Mouse (Mus musculus) brain, embryonic 14.5 days (tissue): ENCODE measurements around the gene Zfp462.

ENCODE experiments used
- CTCF ChIP-seq: fragments of 200-500 bp; IDR thresholded peaks from 2 replicates; pipeline ENCODE4 v1.5.1; 2012; ENCODE audit warnings: inconsistent platforms, mild to moderate bottlenecking, moderate library complexity, borderline replicate concordance; ENCODE audit not compliant: insufficient read depth, insufficient read length; ENCODE audit errors: extremely low read depth
- POLR2A ChIP-seq: fragments of 200-500 bp; IDR thresholded peaks from 2 replicates; pipeline ENCODE4 v1.6.1; 2012; ENCODE audit warnings: mild to moderate bottlenecking, inconsistent platforms, borderline replicate concordance; ENCODE audit not compliant: poor library complexity, insufficient read depth, insufficient read length, severe bottlenecking; ENCODE audit errors: extremely low read depth

DNA sequence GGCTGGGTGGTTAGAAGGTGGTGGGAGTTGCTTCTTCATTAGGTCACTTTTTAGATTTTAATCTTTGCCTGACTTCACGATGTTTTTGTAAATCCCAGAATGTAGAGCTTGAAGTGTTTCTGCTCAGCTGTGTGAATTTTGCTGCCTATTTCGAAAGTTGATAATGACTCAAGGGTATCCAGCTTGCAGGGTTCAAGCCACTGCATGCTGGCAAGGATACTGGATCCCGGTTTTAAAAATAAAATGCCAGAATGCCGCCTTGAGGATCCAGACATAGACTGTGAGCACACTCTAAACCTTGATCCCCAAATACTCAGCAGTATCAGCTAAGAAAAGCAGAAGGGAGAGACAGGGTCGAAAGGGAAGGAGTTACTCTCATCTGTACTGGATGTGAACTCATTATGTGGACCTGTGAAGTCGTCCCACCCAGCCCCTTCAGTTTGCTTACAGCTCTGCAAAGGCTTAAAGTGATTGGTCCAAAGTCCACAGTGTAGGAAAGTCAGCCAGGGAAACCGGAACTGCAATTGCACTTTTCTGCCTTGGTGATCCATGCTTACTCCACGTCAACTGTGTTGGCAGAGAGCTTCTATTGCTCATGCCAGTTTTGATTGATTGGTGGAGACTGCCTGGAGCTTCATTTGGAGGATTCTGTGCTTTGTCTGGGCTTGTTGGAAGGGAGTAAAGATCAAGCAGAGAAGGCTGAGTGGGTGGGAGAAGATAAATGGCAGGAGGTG, 28.1 kb downstream of the Zfp462 start:
- TF ChIP-seq POLR2A: no peak
- TF ChIP-seq CTCF: no peak
